Mouse (Mus musculus): ENCODE measurements around the gene Srpx. TPM values are rescaled to one million over a fixed set of nuclear protein-coding genes. Genes with fewer than 3 reads are reported as not detected.

The Srpx gene
- total RNA-seq, 1 experiment = 0.36 TPM

DNA sequence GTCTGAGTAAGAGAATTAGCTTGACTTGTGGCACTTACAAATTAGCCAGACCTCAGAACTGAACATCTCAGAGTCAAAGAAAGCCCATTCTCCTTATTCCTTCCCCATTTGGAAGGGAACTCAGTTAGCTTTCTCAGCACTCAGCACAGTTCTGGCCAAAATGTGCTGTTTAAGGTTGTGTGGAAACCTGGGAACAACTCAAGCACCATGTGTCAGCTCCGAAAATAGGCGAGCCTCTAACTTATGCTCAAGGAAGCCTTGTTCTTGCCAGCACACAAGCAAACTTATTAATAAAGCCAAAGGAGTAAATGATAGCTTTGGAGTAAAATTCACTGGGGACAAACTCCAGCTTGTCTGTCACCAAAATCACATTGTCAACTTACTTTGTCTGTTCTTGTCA, 54.1 kb downstream of the Srpx start:
- TF ChIP-seq ZNF384 (IDR thresholded peaks at IDR 0.05; ENCODE audit: low read depth, low read length) = no peak
- no peak for TF ChIP-seq MAFK (IDR thresholded peaks at IDR 0.05; ENCODE audit: insufficient read depth, low read depth, low read length)
- TF ChIP-seq HCFC1 (IDR thresholded peaks at IDR 0.05; ENCODE audit: borderline replicate concordance, insufficient read depth, low read length) = no peak
- no peak for TF ChIP-seq ZC3H11A (IDR thresholded peaks at IDR 0.05; ENCODE audit: borderline replicate concordance, low read depth, low read length)
- no peak for TF ChIP-seq CHD2 (IDR thresholded peaks at IDR 0.05; ENCODE audit: low read depth, low read length)
- Histone ChIP-seq H3K4me3 (ENCODE audit: insufficient read depth in 1 of 2, low read depth in 1 of 2, low read length in 2 of 2, poor library complexity in 1 of 2, severe bottlenecking in 1 of 2) (no peak overlapping the region), H3K9me3 (ENCODE audit: control insufficient read depth, insufficient read depth, low read depth, low read length) (no peaks in the 10 kb centered on the region), H3K9ac (ENCODE audit: insufficient read depth, low read depth, low read length, poor library complexity, severe bottlenecking) (no peak overlapping the region), H3K4me1 (ENCODE audit: control insufficient read depth in 2 of 2, insufficient read depth in 2 of 2, low read length in 2 of 2, poor library complexity in 1 of 2) (no peaks in the 10 kb centered on the region), H3K36me3 (ENCODE audit: control insufficient read depth, insufficient read depth, low read length, poor library complexity, severe bottlenecking) (no peaks in the 10 kb centered on the region), H3K27ac (ENCODE audit: insufficient read depth, low read depth, low read length, poor library complexity, severe bottlenecking) (no peak overlapping the region)
- in situ Hi-C loops (cut with MboI; ENCODE audit: low sequenced_read_pairs in 2 of 2, unreplicated experiment in 2 of 2) = no loop called here
- no peak for DNase-seq (ENCODE audit: low read depth, low spot score)

DNA sequence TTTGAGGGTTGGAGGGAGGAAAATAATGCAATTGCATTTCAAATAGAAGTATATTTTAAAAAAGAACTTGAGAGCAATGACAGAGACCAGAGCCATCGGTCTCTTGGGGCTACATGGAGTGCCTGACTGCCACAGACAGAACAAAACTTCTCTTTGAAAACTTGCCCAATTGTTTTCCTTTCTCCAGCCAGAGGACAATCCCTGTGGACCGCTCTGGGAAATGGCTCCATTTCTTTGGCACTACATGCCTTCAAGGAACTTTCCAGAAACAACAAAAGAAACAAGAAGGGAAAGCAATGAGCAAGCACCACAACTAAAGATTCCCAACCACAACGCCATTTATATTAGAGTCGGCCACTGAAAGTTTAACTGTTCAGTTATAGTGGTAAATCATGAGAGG, 55.3 kb downstream of the Srpx start:
- TF ChIP-seq ZC3H11A (IDR thresholded peaks at IDR 0.05; ENCODE audit: borderline replicate concordance, low read depth, low read length) (no peak), ZNF384 (IDR thresholded peaks at IDR 0.05; ENCODE audit: low read depth, low read length) (no peak), CHD2 (IDR thresholded peaks at IDR 0.05; ENCODE audit: low read depth, low read length) (no peak), HCFC1 (IDR thresholded peaks at IDR 0.05; ENCODE audit: borderline replicate concordance, insufficient read depth, low read length) (no peak), MAFK (IDR thresholded peaks at IDR 0.05; ENCODE audit: insufficient read depth, low read depth, low read length) (no peak)
- no peaks in the 10 kb centered on the region for H3K4me1 ChIP-seq (ENCODE audit: control insufficient read depth in 2 of 2, insufficient read depth in 2 of 2, low read length in 2 of 2, poor library complexity in 1 of 2)
- DNase-seq (ENCODE audit: low read depth, low spot score) = no peak
- no peak overlapping the region for H3K9ac ChIP-seq (ENCODE audit: insufficient read depth, low read depth, low read length, poor library complexity, severe bottlenecking)
- in situ Hi-C loops (cut with MboI; ENCODE audit: low sequenced_read_pairs in 2 of 2, unreplicated experiment in 2 of 2) = no loop called here
- no peaks in the 10 kb centered on the region for H3K9me3 ChIP-seq (ENCODE audit: control insufficient read depth, insufficient read depth, low read depth, low read length)
- H3K27ac ChIP-seq (ENCODE audit: insufficient read depth, low read depth, low read length, poor library complexity, severe bottlenecking) = no peak overlapping the region
- no peaks in the 10 kb centered on the region for H3K36me3 ChIP-seq (ENCODE audit: control insufficient read depth, insufficient read depth, low read length, poor library complexity, severe bottlenecking)
- H3K4me3 ChIP-seq (ENCODE audit: insufficient read depth in 1 of 2, low read depth in 1 of 2, low read length in 2 of 2, poor library complexity in 1 of 2, severe bottlenecking in 1 of 2) = no peak overlapping the region

DNA sequence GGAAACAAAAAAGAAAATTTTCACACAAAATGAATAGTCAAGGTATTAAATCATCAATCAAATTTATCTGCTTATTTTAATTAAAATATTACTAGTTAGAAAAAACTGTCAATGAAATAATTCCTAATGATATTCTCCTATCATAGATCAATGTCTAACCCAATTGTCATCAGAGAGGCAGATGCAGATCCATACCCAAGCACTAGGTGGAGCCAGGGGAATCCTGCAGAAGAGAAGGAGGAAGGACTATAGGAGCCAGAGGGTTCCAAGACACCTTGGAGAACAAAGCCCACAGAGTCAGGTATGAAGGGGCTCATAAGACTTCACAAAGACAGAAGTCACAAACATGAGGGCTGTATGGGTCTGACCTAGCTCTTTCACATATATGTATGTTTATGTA, 82.8 kb downstream of the Srpx start:
- H3K4me3 ChIP-seq (ENCODE audit: insufficient read depth in 1 of 2, low read depth in 1 of 2, low read length in 2 of 2, poor library complexity in 1 of 2, severe bottlenecking in 1 of 2) = no peak overlapping the region
- no peak overlapping the region for H3K9ac ChIP-seq (ENCODE audit: insufficient read depth, low read depth, low read length, poor library complexity, severe bottlenecking)
- in situ Hi-C loops (cut with MboI; ENCODE audit: low sequenced_read_pairs in 2 of 2, unreplicated experiment in 2 of 2) = no loop called here
- no peak for DNase-seq (ENCODE audit: low read depth, low spot score)
- no peak overlapping the region for H3K27ac ChIP-seq (ENCODE audit: insufficient read depth, low read depth, low read length, poor library complexity, severe bottlenecking)
- H3K36me3 ChIP-seq (ENCODE audit: control insufficient read depth, insufficient read depth, low read length, poor library complexity, severe bottlenecking) = no peaks in the 10 kb centered on the region
- TF ChIP-seq MAFK (IDR thresholded peaks at IDR 0.05; ENCODE audit: insufficient read depth, low read depth, low read length) (no peak), HCFC1 (IDR thresholded peaks at IDR 0.05; ENCODE audit: borderline replicate concordance, insufficient read depth, low read length) (no peak), ZNF384 (IDR thresholded peaks at IDR 0.05; ENCODE audit: low read depth, low read length) (no peak), ZC3H11A (IDR thresholded peaks at IDR 0.05; ENCODE audit: borderline replicate concordance, low read depth, low read length) (no peak), CHD2 (IDR thresholded peaks at IDR 0.05; ENCODE audit: low read depth, low read length) (no peak)
- no peaks in the 10 kb centered on the region for H3K4me1 ChIP-seq (ENCODE audit: control insufficient read depth in 2 of 2, insufficient read depth in 2 of 2, low read length in 2 of 2, poor library complexity in 1 of 2)
- no peaks in the 10 kb centered on the region for H3K9me3 ChIP-seq (ENCODE audit: control insufficient read depth, insufficient read depth, low read depth, low read length)

- Histone ChIP-seq H3K4me1 (ENCODE audit: control insufficient read depth in 2 of 2, insufficient read depth in 2 of 2, low read length in 2 of 2, poor library complexity in 1 of 2) (no peaks in the 10 kb centered on the region), H3K36me3 (ENCODE audit: control insufficient read depth, insufficient read depth, low read length, poor library complexity, severe bottlenecking) (no peaks in the 10 kb centered on the region), H3K9me3 (ENCODE audit: control insufficient read depth, insufficient read depth, low read depth, low read length) (no peaks in the 10 kb centered on the region), H3K9ac (ENCODE audit: insufficient read depth, low read depth, low read length, poor library complexity, severe bottlenecking) (no peak overlapping the region), H3K27ac (ENCODE audit: insufficient read depth, low read depth, low read length, poor library complexity, severe bottlenecking) (no peak overlapping the region), H3K4me3 (ENCODE audit: insufficient read depth in 1 of 2, low read depth in 1 of 2, low read length in 2 of 2, poor library complexity in 1 of 2, severe bottlenecking in 1 of 2) (no peak overlapping the region)
- DNase-seq (ENCODE audit: low read depth, low spot score) = no peak
- in situ Hi-C loops (cut with MboI; ENCODE audit: low sequenced_read_pairs in 2 of 2, unreplicated experiment in 2 of 2) = no loop called here
- TF ChIP-seq HCFC1 (IDR thresholded peaks at IDR 0.05; ENCODE audit: borderline replicate concordance, insufficient read depth, low read length) (no peak), ZNF384 (IDR thresholded peaks at IDR 0.05; ENCODE audit: low read depth, low read length) (no peak), MAFK (IDR thresholded peaks at IDR 0.05; ENCODE audit: insufficient read depth, low read depth, low read length) (no peak), CHD2 (IDR thresholded peaks at IDR 0.05; ENCODE audit: low read depth, low read length) (no peak), ZC3H11A (IDR thresholded peaks at IDR 0.05; ENCODE audit: borderline replicate concordance, low read depth, low read length) (no peak)
Measured at GRCm38 (mm10) chrX:10010202-10010601, 107.3 kb downstream of the Srpx start.
